Mouse (Mus musculus) liver, postnatal 0 days (tissue): ENCODE data around the gene Tm6sf1.

ENCODE experiments used
- CTCF ChIP-seq: sonication (generic); IDR thresholded peaks from 2 replicates; pipeline ENCODE4 v1.5.1; 2016; ENCODE audit warnings: antibody characterized with exemption, low read depth
- EP300 ChIP-seq: IDR thresholded peaks from 2 replicates; pipeline ENCODE4 v1.6.1; 2016; ENCODE audit warnings: antibody characterized with exemption, low read depth, mild to moderate bottlenecking

DNA sequence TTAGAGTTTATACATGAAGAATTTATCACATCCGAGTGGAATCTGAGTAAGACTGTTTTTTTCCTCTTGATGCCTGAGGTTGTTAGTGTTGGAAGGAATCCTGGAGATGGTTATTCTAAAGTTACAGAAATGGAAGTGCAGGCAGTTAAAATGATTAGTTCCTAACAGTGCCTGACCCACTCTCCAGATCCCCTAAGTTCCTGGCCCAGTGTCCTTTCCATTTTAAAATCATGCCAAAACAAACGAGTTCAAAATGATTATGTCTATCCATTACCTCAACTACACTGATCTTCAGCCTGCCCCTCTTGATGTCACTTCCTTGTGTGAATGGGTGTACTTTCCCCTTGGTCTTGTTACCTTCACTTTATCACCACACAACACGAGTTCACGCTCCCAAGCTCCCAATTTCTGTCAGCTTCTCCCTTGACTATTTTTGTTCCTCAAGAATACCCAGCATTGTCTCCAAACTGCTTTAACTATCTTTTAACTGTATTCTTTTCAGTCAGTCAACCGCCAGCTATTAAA is 73.8 kb downstream of the Tm6sf1 start:
- TF ChIP-seq CTCF (no peak), EP300 (no peak)
